Mouse (Mus musculus) liver, postnatal 0 days (tissue): Measurements from ENCODE around the gene Tmbim6.

Source experiments
- CTCF ChIP-seq: sonication (generic); IDR thresholded peaks from 2 replicates; pipeline ENCODE4 v1.5.1; 2016; ENCODE audit warnings: antibody characterized with exemption, low read depth
- EP300 ChIP-seq: IDR thresholded peaks from 2 replicates; pipeline ENCODE4 v1.6.1; 2016; ENCODE audit warnings: antibody characterized with exemption, low read depth, mild to moderate bottlenecking

- TF ChIP-seq CTCF (no peak), EP300 (no peak)
Measured at GRCm38 (mm10) chr15:99449131-99449750, 56.6 kb downstream of the Tmbim6 start.
